Mouse (Mus musculus): ENCODE results near the gene Ptpn7. TPM values are rescaled to one million over a fixed set of nuclear protein-coding genes. Genes with fewer than 3 reads are reported as not detected.

Gene Ptpn7
- polyA plus RNA-seq, 1 experiment from 2014 or later, result 9.6 TPM

DNA sequence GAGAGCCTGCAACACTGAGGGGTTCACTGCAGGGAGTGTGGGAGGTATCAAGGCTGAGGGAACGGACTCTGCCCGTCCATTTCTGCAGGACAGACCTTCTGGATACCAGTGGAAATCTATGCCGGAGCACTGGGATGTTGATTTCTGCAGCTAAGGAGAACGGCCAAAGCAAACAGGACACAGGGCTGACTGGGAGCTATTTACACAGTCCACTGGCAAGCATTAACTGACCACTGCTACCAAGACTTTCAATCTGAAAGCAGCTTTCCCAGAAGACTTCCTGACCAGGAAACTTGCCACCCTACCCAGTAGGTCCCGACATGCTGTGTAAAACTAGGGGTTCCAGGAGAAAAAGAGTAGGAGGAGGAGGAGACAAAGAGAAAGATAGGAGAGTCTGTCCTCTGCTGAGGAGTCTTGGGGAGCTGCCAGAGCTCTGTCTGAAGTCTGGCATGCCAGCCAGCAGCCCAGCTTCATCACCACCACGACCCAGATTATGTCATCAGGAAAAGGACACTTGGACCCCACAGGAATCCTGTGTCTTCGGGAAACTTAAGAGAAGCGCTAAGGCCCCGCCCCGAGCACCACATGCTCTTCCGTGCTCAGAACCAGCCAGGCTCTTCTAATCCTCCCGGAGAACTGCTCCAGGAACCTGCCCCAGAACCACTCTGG is 37.2 kb downstream of the Ptpn7 start:
- 42% methylated on average over 12 of the region's 12 CpGs for WGBS (ENCODE audit: insufficient replicate concordance)
- H3K4me2 ChIP-seq (ENCODE audit: low read depth, low read length), result no peak overlapping the region; the same call in 1 of the 2 replicates
- ATAC-seq (ENCODE audit: low read depth), result peak; percentile 64; the same call in 1 of the 2 replicates

DNA sequence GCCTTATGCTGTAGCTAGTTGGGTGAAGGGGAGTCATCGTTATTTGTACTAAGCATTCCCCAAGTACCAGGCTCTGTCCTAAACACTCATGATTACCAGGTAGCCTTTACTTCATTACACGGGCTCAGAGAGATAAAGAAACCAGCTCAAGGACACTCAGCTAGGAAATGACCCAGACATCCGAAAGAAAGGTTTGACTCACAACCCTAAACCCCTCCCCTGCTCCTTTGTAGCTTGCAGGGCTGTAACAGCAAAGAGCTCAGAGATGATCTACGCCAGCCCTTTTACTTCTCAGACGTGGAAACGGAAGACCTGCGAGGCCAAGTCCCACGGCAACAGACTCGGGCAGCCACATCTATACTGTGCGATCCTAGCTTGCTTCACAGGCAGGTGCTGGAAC is 37.8 kb downstream of the Ptpn7 start:
- no peaks in the 10 kb centered on the region; the same call in 1 of the 2 replicates for H3K4me1 ChIP-seq (ENCODE audit: control insufficient read depth, low read depth, low read length)
- no peaks in the 10 kb centered on the region for H3K9me3 ChIP-seq (replicated peaks; ENCODE audit: control insufficient read depth, low read length)
- no peak overlapping the region for H3K9ac ChIP-seq (ENCODE audit: low read depth, low read length)
- WGBS (ENCODE audit: insufficient replicate concordance), result 53% methylated on average over 10 of the region's 10 CpGs
- H3K36me3 ChIP-seq (ENCODE audit: control insufficient read depth, insufficient read depth), result no peaks in the 10 kb centered on the region
- 0 out of 2 replicates have a peak, but pooled peaks cover 3% of the 10 kb centered on the region for H3K27me3 ChIP-seq (ENCODE audit: control insufficient read depth, insufficient read depth, low read depth, low read length)
- no peak overlapping the region for H3K4me2 ChIP-seq (ENCODE audit: low read depth, low read length)
- no peak overlapping the region for H3K4me3 ChIP-seq (ENCODE audit: low read depth, low read length)
- no peak overlapping the region for H3K27ac ChIP-seq (ENCODE audit: low read length)
- no peak for ATAC-seq (ENCODE audit: low read depth)

More for the DNA sequence above, 37.2 kb downstream of the Ptpn7 start:
- Histone ChIP-seq H3K27me3 (ENCODE audit: control insufficient read depth, insufficient read depth, low read depth, low read length) (0 out of 2 replicates have a peak, but pooled peaks cover 3% of the 10 kb centered on the region), H3K4me3 (ENCODE audit: low read depth, low read length) (no peak overlapping the region), H3K4me1 (ENCODE audit: control insufficient read depth, low read depth, low read length) (no peaks in the 10 kb centered on the region; the same call in 1 of the 2 replicates), H3K27ac (ENCODE audit: low read length) (0 out of 2 replicates have a peak overlapping the region, but pooled peaks have one; percentile 16), H3K9me3 (replicated peaks; ENCODE audit: control insufficient read depth, low read length) (no peaks in the 10 kb centered on the region), H3K9ac (ENCODE audit: low read depth, low read length) (no peak overlapping the region), H3K36me3 (ENCODE audit: control insufficient read depth, insufficient read depth) (no peaks in the 10 kb centered on the region)

DNA sequence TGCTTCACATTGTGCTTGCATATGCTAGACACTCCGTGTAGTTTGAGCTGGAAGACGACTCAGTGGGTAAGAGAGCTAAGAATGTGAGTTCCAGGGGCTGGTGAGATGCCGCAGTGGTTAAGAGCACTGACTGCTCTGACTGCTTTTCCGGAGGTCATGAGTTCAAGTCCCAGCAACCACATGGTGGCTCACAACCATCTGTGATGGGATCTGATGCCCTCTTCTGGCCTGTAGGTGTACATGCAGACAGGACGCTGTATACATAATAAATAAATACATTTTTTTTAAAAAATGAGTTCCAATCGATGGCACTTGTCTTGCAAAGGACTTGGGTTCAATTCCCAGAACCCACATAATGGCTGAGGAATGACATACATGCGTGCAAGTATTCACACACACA is 38.7 kb downstream of the Ptpn7 start:
- no peak for ATAC-seq (ENCODE audit: low read depth)
- H3K9ac ChIP-seq (ENCODE audit: low read depth, low read length), result no peak overlapping the region
- 67% methylated on average over 7 of the region's 7 CpGs for WGBS (ENCODE audit: insufficient replicate concordance)

DNA sequence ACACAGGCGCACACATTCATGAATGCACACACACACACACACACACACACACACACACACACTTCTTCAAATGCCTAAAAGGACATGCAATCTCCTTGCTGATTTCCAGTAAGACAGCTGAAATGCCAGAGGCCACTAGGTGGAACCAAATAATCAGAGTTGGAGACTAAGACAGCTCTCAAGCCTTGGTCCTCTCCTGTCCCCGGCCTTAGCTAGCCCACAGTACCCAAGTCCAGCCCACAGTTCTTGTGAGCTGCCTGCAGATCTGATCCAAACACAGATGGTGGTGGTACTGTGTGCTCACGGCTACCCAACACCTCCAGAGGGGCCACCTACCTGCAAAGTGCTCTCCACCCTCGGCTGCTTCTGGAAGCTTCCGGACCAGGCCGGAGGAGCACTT is 39.5 kb downstream of the Ptpn7 start:
- H3K4me2 ChIP-seq (ENCODE audit: low read depth, low read length), result no peak overlapping the region
- no peaks in the 10 kb centered on the region for H3K36me3 ChIP-seq (ENCODE audit: control insufficient read depth, insufficient read depth)
- no peaks in the 10 kb centered on the region; the same call in 1 of the 2 replicates for H3K4me1 ChIP-seq (ENCODE audit: control insufficient read depth, low read depth, low read length)
- 0 out of 2 replicates have a peak, but pooled peaks cover 3% of the 10 kb centered on the region for H3K27me3 ChIP-seq (ENCODE audit: control insufficient read depth, insufficient read depth, low read depth, low read length)
- no peak overlapping the region for H3K27ac ChIP-seq (ENCODE audit: low read length)
- 57% methylated on average over 6 of the region's 6 CpGs for WGBS (ENCODE audit: insufficient replicate concordance)
- ATAC-seq (ENCODE audit: low read depth), result no peak
- H3K9me3 ChIP-seq (replicated peaks; ENCODE audit: control insufficient read depth, low read length), result no peaks in the 10 kb centered on the region
- no peak overlapping the region for H3K9ac ChIP-seq (ENCODE audit: low read depth, low read length)
- no peak overlapping the region for H3K4me3 ChIP-seq (ENCODE audit: low read depth, low read length)

More for the DNA sequence above, 38.7 kb downstream of the Ptpn7 start:
- Histone ChIP-seq H3K27me3 (ENCODE audit: control insufficient read depth, insufficient read depth, low read depth, low read length) (0 out of 2 replicates have a peak, but pooled peaks cover 3% of the 10 kb centered on the region), H3K27ac (ENCODE audit: low read length) (no peak overlapping the region), H3K4me3 (ENCODE audit: low read depth, low read length) (no peak overlapping the region), H3K4me2 (ENCODE audit: low read depth, low read length) (no peak overlapping the region), H3K9me3 (replicated peaks; ENCODE audit: control insufficient read depth, low read length) (no peaks in the 10 kb centered on the region), H3K4me1 (ENCODE audit: control insufficient read depth, low read depth, low read length) (no peaks in the 10 kb centered on the region; the same call in 1 of the 2 replicates), H3K36me3 (ENCODE audit: control insufficient read depth, insufficient read depth) (no peaks in the 10 kb centered on the region)

DNA sequence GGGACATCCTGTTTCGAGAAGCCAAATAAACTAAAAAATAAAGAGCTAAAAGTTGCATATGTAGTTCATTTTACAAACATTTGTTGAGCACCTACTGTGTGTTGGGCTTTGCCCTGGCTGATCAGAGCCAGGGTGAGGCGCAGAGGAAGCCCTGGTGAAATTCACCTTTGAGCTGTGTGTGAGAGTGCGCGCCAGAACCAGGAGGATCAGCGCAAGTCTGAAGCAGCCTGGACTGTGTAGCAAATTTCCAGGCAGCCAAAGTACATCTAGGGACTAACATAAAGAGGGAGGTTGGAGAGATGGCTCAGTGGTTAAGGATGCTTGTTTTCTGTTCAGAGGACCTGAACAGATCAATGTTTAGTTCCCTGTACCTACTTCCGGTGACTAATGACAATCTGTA is 40.8 kb downstream of the Ptpn7 start:
- H3K9ac ChIP-seq (ENCODE audit: low read depth, low read length), result no peak overlapping the region
- H3K9me3 ChIP-seq (replicated peaks; ENCODE audit: control insufficient read depth, low read length), result no peaks in the 10 kb centered on the region
- no peak overlapping the region for H3K27ac ChIP-seq (ENCODE audit: low read length)
- no peak overlapping the region for H3K4me3 ChIP-seq (ENCODE audit: low read depth, low read length)
- no peak for ATAC-seq (ENCODE audit: low read depth)
- H3K4me1 ChIP-seq (ENCODE audit: control insufficient read depth, low read depth, low read length), result no peaks in the 10 kb centered on the region; the same call in 1 of the 2 replicates
- WGBS (ENCODE audit: insufficient replicate concordance), result 81% methylated on average over 6 of the region's 6 CpGs
- H3K27me3 ChIP-seq (ENCODE audit: control insufficient read depth, insufficient read depth, low read depth, low read length), result 0 out of 2 replicates have a peak, but pooled peaks cover 3% of the 10 kb centered on the region
- H3K36me3 ChIP-seq (ENCODE audit: control insufficient read depth, insufficient read depth), result no peaks in the 10 kb centered on the region
- no peak overlapping the region for H3K4me2 ChIP-seq (ENCODE audit: low read depth, low read length)

DNA sequence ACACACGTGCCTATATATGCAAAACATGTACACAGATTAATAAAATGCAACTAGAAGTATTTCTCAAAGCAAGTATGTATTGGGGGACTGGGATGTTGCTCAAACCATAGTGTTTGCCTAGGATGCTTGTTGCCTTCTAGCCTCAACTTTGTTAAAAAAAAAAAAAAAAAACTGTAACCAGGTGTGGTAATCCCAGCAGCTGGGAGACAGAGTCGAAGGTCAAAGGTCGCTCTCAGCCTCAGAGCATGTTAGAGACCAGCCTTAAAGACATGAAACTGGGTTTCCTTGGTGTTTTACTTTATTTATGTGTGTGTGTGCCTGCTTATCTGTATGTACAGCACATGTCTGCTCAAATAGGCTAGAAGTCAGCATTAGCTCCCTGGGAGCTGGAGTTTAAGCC is 42.7 kb downstream of the Ptpn7 start:
- H3K4me3 ChIP-seq (ENCODE audit: low read depth, low read length), result no peak overlapping the region
- H3K27me3 ChIP-seq (ENCODE audit: control insufficient read depth, insufficient read depth, low read depth, low read length), result no peaks in the 10 kb centered on the region
- 47% methylated on average over 3 of the region's 3 CpGs for WGBS (ENCODE audit: insufficient replicate concordance)
- no peak overlapping the region for H3K9ac ChIP-seq (ENCODE audit: low read depth, low read length)
- H3K4me1 ChIP-seq (ENCODE audit: control insufficient read depth, low read depth, low read length), result no peaks in the 10 kb centered on the region
- no peaks in the 10 kb centered on the region for H3K9me3 ChIP-seq (replicated peaks; ENCODE audit: control insufficient read depth, low read length)
- H3K36me3 ChIP-seq (ENCODE audit: control insufficient read depth, insufficient read depth), result no peaks in the 10 kb centered on the region
- no peak overlapping the region for H3K27ac ChIP-seq (ENCODE audit: low read length)
- ATAC-seq (ENCODE audit: low read depth), result no peak
- no peak overlapping the region for H3K4me2 ChIP-seq (ENCODE audit: low read depth, low read length)

DNA sequence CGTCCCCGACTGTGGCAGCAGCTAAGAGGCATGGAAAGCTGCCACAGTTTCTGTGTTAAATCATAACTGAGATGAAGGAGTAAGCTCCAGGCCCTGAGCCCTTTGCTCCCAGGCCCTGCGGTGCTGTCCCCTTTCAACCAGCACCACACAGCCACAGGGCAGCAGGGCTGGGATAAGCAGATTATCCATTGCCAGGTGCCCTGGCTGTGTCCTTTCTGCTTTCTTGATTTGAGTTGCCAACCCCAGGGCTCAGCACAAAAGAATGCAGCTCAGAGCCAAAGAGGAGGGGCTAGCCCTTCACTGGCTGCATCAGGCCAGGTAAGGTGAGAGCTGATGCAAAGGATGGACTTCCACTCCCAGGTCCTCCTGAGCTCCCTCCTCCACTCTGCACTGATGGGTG is 45.2 kb downstream of the Ptpn7 start:
- no peak for ATAC-seq (ENCODE audit: low read depth)
- H3K36me3 ChIP-seq (ENCODE audit: control insufficient read depth, insufficient read depth), result no peaks in the 10 kb centered on the region
- no peak overlapping the region for H3K9ac ChIP-seq (ENCODE audit: low read depth, low read length)
- 80% methylated on average over 3 of the region's 3 CpGs for WGBS (ENCODE audit: insufficient replicate concordance)
- H3K4me2 ChIP-seq (ENCODE audit: low read depth, low read length), result no peak overlapping the region
- H3K9me3 ChIP-seq (replicated peaks; ENCODE audit: control insufficient read depth, low read length), result no peaks in the 10 kb centered on the region
- H3K4me1 ChIP-seq (ENCODE audit: control insufficient read depth, low read depth, low read length), result no peaks in the 10 kb centered on the region
- no peak overlapping the region for H3K4me3 ChIP-seq (ENCODE audit: low read depth, low read length)
- H3K27ac ChIP-seq (ENCODE audit: low read length), result no peak overlapping the region
- no peaks in the 10 kb centered on the region for H3K27me3 ChIP-seq (ENCODE audit: control insufficient read depth, insufficient read depth, low read depth, low read length)

DNA sequence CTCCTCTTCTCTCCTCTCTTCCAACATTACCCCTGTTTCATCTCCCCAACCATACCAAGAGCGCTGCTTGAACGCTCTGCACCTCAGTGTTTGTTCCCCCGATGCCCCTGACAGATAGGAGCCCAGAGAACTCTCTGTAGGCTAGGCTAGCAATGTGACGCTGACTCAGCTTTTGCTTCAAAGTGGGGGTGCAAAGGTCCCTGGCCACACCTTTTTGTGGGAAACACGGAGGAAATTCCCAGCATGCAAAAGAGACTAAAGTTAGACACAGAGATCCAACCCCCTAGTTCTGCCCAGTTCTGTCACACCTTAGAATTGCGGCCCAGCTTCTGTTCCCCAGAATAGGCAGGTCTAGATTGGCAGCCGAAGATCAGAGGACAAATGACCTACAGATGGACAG is 46.4 kb downstream of the Ptpn7 start:
- no peaks in the 10 kb centered on the region for H3K36me3 ChIP-seq (ENCODE audit: control insufficient read depth, insufficient read depth)
- H3K27ac ChIP-seq (ENCODE audit: low read length), result no peak overlapping the region
- no peak overlapping the region for H3K4me2 ChIP-seq (ENCODE audit: low read depth, low read length)
- 62% methylated on average over 7 of the region's 7 CpGs for WGBS (ENCODE audit: insufficient replicate concordance)
- H3K4me3 ChIP-seq (ENCODE audit: low read depth, low read length), result no peak overlapping the region
- no peaks in the 10 kb centered on the region for H3K27me3 ChIP-seq (ENCODE audit: control insufficient read depth, insufficient read depth, low read depth, low read length)
- no peak for ATAC-seq (ENCODE audit: low read depth)
- H3K9me3 ChIP-seq (replicated peaks; ENCODE audit: control insufficient read depth, low read length), result no peaks in the 10 kb centered on the region
- no peak overlapping the region for H3K9ac ChIP-seq (ENCODE audit: low read depth, low read length)
- no peaks in the 10 kb centered on the region for H3K4me1 ChIP-seq (ENCODE audit: control insufficient read depth, low read depth, low read length)

DNA sequence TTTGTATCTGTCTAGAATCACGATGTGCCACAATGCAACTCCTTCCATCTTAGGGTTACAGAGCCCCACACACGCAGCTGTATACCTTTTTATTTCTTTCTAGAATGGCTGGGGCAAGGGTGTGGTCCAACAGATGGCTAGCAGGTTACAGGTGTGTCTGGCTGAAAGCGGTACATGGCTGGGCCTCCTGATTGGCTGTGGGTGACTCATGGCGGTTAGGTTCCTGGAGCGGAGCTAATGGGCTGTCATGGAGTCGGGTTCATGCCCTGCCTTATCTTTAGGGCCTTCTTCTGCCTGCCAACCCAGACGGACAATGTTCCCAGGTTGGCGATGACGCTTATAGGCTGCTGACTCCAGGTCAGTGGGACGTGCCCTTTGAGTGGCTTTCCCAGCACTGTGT is 48.3 kb downstream of the Ptpn7 start:
- ATAC-seq (ENCODE audit: low read depth), result no peak
- Histone ChIP-seq H3K27me3 (ENCODE audit: control insufficient read depth, insufficient read depth, low read depth, low read length) (peaks cover 3% of the 10 kb centered on the region; the same call in 1 of the 2 replicates), H3K4me1 (ENCODE audit: control insufficient read depth, low read depth, low read length) (no peaks in the 10 kb centered on the region), H3K36me3 (ENCODE audit: control insufficient read depth, insufficient read depth) (no peaks in the 10 kb centered on the region), H3K4me3 (ENCODE audit: low read depth, low read length) (no peak overlapping the region), H3K27ac (ENCODE audit: low read length) (no peak overlapping the region), H3K9ac (ENCODE audit: low read depth, low read length) (no peak overlapping the region), H3K9me3 (replicated peaks; ENCODE audit: control insufficient read depth, low read length) (no peaks in the 10 kb centered on the region), H3K4me2 (ENCODE audit: low read depth, low read length) (no peak overlapping the region)
- WGBS (ENCODE audit: insufficient replicate concordance), result 67% methylated on average over 10 of the region's 10 CpGs

Data from liver, embryonic 16.5 days (tissue).